Mouse (Mus musculus) midbrain, embryonic 13.5 days (tissue): ENCODE data around the gene Fbxo24. TPM values are rescaled to one million over a fixed set of nuclear protein-coding genes. Genes with fewer than 3 reads are reported as not detected.

Source experiments
- ATAC-seq: fragments of 200-750 bp; cut with Nextera tagmentation; 2 replicates; pipeline ENCODE4 v1.8.0; 2017; ENCODE audit warnings: mild to moderate bottlenecking, moderate TSS enrichment, moderate library complexity
- H3K27ac ChIP-seq: fragments of 300-500 bp; sonication (generic); 2 replicates; pipeline ENCODE4 v1.5.1; 2015; ENCODE audit warnings: inconsistent platforms, mild to moderate bottlenecking, moderate library complexity
- H3K27me3 ChIP-seq: fragments of 300-500 bp; sonication (generic); 2 replicates; pipeline ENCODE4 v1.6.1; 2015; ENCODE audit warnings: mild to moderate bottlenecking, inconsistent platforms
- H3K36me3 ChIP-seq: fragments of 300-500 bp; sonication (generic); 2 replicates; pipeline ENCODE4 v1.6.1; 2015; ENCODE audit warnings: mild to moderate bottlenecking, inconsistent platforms
- H3K4me1 ChIP-seq: fragments of 300-500 bp; sonication (generic); replicated peaks from 2 replicates; pipeline ENCODE4 v1.6.1; 2015; ENCODE audit warnings: inconsistent platforms
- H3K4me2 ChIP-seq: fragments of 300-500 bp; sonication (generic); replicated peaks from 2 replicates; pipeline ENCODE4 v1.6.1; 2015; ENCODE audit warnings: moderate library complexity, mild to moderate bottlenecking, inconsistent platforms
- H3K4me3 ChIP-seq: fragments of 300-500 bp; sonication (generic); replicated peaks from 2 replicates; pipeline ENCODE4 v1.5.1; 2015; ENCODE audit warnings: mild to moderate bottlenecking, inconsistent platforms
- H3K9ac ChIP-seq: fragments of 300-500 bp; sonication (generic); replicated peaks from 2 replicates; pipeline ENCODE4 v1.6.1; 2015; ENCODE audit warnings: mild to moderate bottlenecking, inconsistent platforms
- H3K9me3 ChIP-seq: fragments of 300-500 bp; sonication (generic); 2 replicates; pipeline ENCODE4 v1.6.1; 2016; ENCODE audit warnings: mild to moderate bottlenecking, inconsistent platforms
- WGBS: fragments of 180-500 bp; shearing (Covaris S2); methylation state at CpG from one replicate; pipeline ENCODE4 v1.1.7; 2015; 5-methylcytosine and 5-hydroxymethylcytosine counted together
- polyA plus RNA-seq: library from polyadenylated mRNA; unstranded; fragments of >200 nt; fragmentation: Nextera tagmentation; extraction: Ambion mirVana; gene quantifications from 2 replicates; pipeline ENCODE4 v1.2.1, GENCODE M21; 2015

Fbxo24 gene
- polyA plus RNA-seq, 1 experiment from 2014 or later = 0.23 TPM

DNA sequence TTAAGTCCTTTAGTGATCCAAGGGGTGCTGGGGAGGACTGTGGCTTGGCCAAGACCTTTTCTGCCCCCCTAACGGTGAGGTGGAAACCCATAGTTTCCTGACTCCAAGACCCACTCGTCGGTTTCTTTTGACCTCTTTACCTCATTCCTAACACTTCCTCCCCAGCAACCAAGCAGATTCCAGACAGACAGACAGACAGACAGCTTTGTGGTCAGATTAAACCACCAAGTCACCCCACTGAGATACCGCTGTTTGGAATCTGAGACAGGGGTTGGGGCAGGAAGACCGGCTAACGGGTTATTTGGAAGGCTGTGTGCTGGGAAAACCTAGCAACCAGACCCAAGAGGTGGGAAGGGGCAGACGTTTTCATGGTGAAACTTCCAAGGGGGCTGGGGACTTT, 58.6 kb downstream of the Fbxo24 start:
- no peaks in the 10 kb centered on the region for H3K9me3 ChIP-seq
- peaks cover 7% of the 10 kb centered on the region for H3K4me1 ChIP-seq
- no peak overlapping the region for H3K4me2 ChIP-seq
- WGBS = 60% methylated on average over 7 of the region's 7 CpGs
- peaks cover 20% of the 10 kb centered on the region; the same call in 1 of the 2 replicates for H3K36me3 ChIP-seq
- no peak overlapping the region for H3K4me3 ChIP-seq
- no peak for ATAC-seq
- no peak overlapping the region for H3K27ac ChIP-seq
- peaks cover 4% of the 10 kb centered on the region; the same call in 1 of the 2 replicates for H3K27me3 ChIP-seq
- no peak overlapping the region for H3K9ac ChIP-seq

DNA sequence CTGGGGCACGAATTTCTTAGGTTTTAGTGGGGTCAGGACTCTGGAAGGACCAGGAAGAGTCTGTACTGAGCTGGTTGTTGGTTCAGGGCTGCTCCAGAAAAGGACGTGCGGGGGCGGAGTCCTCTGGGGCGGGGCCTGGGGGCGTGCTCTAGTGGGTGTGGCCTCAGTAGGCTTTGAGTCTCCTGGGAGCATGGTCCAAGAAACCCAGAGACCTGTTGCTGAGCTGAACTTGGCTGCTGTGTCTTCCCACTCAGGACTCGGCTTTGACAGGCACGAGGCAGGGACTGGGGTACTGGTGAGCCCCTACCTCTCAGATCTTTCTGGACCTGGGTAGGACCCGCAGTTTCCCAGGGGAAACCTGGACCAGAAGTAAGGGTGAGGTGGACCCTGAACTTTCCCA, 59.1 kb downstream of the Fbxo24 start, which contains the start of gene Tfr2:
Gene Tfr2 (plus strand): TSS at position 176 of the 400 bp plus-strand sequence.
- WGBS = 33% methylated on average over 9 of the region's 9 CpGs
- no peak for ATAC-seq

DNA sequence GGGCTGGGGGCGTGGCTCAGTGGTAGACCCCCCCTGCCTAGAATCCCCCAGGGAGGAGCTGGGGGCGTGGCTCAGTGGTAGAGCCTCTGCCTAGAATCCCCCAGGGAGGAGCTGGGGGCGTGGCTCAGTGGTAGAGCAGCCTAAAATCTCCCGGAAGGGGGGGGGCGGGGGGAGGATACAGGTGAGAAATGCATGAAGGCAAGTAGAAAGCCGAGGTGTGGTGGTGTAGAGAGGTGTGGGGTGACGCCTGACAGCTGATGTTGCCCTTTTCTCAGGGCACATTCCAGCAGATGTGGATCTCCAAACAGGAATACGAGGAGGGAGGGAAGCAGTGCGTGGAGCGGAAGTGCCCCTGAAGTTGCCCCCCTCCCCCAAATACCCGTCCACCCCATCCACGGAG, 59.8 kb downstream of the Fbxo24 start:
- Histone ChIP-seq H3K4me3 (no peak overlapping the region), H3K4me1 (no peaks in the 10 kb centered on the region), H3K36me3 (peaks cover 31% of the 10 kb centered on the region), H3K9me3 (no peaks in the 10 kb centered on the region), H3K9ac (no peak overlapping the region), H3K27me3 (peaks cover 3% of the 10 kb centered on the region; the same call in 1 of the 2 replicates), H3K27ac (no peak overlapping the region), H3K4me2 (no peak overlapping the region)
- no peak for ATAC-seq
- 83% methylated on average over 12 of the region's 12 CpGs for WGBS

More for the DNA sequence above, 59.1 kb downstream of the Fbxo24 start, which contains the start of gene Tfr2:
- H3K4me1 ChIP-seq = peaks cover 6% of the 10 kb centered on the region
- H3K4me3 ChIP-seq = no peak within 1 kb of the TSS
- H3K4me2 ChIP-seq = no peak within 1 kb of the TSS
- H3K9me3 ChIP-seq = no peaks in the 10 kb centered on the region
- H3K27ac ChIP-seq = no peak within 1 kb of the TSS
- H3K36me3 ChIP-seq = peaks cover 25% of the 10 kb centered on the region
- no peak within 1 kb of the TSS for H3K9ac ChIP-seq
- H3K27me3 ChIP-seq = peaks cover 4% of the 10 kb centered on the region; the same call in 1 of the 2 replicates

DNA sequence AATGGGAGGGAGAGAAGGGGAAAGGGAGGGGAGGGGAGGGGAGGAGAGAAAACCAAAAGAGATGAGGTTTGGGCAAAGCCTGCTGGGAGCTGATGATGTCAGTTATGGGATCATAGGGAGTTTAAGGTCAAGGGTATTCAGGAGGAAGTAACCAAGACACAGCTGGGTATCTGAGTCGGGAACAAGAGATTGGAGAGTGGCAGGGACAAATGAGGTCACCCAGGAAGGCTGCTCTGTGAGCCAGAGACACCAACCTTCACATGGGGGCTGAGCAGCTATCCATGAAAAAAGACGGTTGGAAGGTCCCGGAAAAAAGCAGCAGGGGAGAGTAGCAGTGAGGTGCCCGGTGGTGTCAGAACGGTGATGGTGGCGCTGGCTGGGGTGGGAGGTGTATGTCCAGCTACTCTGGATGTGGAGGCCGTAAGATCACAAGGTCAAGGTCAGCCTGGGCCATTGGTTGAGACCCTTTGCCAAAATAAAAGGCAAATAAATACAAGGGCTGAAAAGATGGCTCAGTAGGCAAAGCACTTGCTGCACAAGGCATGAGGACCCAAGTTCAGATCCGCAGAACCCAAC, 60.5 kb downstream of the Fbxo24 start:
- no peaks in the 10 kb centered on the region for H3K27me3 ChIP-seq
- no peak overlapping the region for H3K9ac ChIP-seq
- H3K36me3 ChIP-seq = peaks cover 31% of the 10 kb centered on the region
- H3K4me3 ChIP-seq = no peak overlapping the region
- no peak for ATAC-seq
- H3K9me3 ChIP-seq = no peaks in the 10 kb centered on the region
- H3K4me1 ChIP-seq = no peaks in the 10 kb centered on the region
- WGBS = 85% methylated on average over 8 of the region's 8 CpGs
- no peak overlapping the region for H3K4me2 ChIP-seq
- no peak overlapping the region for H3K27ac ChIP-seq

DNA sequence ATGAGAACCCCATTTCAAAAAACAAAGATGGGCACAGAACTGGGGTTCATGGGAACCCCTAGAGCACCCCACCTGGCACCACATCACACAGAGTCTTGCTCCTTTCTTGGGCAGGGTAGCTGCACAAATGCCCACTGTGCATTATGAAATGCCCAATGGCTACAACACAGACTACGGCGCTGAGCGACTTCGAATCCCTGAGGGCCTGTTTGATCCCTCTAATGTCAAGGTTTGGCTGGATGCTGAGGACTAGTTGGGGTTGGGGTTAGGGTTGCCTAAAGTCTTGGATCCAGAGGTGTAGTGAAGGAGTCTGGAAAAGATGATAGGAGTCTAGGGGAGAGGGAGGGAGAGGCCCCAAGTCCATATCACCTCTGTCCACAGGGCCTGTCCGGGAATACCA, 62.4 kb downstream of the Fbxo24 start:
- Histone ChIP-seq H3K4me2 (no peak overlapping the region), H3K36me3 (peaks cover 36% of the 10 kb centered on the region), H3K9ac (no peak overlapping the region), H3K27ac (no peak overlapping the region), H3K27me3 (no peaks in the 10 kb centered on the region), H3K4me1 (no peaks in the 10 kb centered on the region), H3K9me3 (no peaks in the 10 kb centered on the region), H3K4me3 (no peak overlapping the region)
- WGBS = 95% methylated on average over 5 of the region's 5 CpGs
- no peak for ATAC-seq

DNA sequence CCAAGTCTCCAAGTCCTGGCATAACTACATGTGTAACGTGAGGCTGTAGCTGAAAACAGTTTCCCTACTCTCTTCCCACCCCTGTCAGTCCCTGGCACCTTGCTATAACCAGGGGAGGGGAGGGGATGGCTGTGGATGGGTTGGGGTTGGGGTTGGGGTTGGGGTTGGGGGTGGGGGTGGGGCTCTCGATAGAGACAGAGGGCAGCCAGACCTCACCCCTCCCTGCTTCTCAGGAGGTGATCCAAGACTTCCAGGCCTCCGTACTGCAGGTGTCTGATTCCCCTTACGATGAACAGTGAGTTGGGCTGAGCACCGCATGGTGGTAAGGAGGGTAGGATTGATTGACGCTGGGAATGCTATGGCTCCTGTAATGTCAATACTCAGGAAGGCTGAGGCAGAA, 63.1 kb downstream of the Fbxo24 start:
- Histone ChIP-seq H3K36me3 (peaks cover 36% of the 10 kb centered on the region), H3K27ac (no peak overlapping the region), H3K4me3 (no peak overlapping the region), H3K9ac (no peak overlapping the region), H3K27me3 (no peaks in the 10 kb centered on the region), H3K9me3 (no peaks in the 10 kb centered on the region), H3K4me1 (no peaks in the 10 kb centered on the region), H3K4me2 (no peak overlapping the region)
- WGBS = 82% methylated on average over 6 of the region's 6 CpGs
- no peak for ATAC-seq

DNA sequence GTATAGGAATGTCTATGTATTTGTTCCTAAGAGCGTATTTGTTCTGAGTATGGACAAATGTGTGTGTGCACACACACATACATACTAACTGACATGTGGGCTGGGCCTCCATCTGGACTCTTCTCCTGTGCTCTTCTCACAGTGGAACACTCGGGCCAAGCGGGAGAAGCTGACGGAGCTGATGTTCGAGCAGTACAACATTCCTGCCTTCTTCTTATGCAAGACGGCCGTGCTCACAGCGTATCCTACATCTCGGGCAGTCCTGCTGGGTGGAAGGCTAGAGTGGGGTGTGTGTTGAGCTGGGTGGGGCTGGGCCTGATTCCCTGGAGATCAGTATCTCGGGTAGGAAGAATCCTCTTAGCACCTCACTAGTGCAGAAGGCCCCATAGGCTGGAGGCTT, 65.8 kb downstream of the Fbxo24 start:
- 76% methylated on average over 10 of the region's 10 CpGs for WGBS
- no peaks in the 10 kb centered on the region for H3K4me1 ChIP-seq

More for the DNA sequence above, 65.8 kb downstream of the Fbxo24 start:
- 0 out of 2 replicates have a peak, but pooled peaks cover 4% of the 10 kb centered on the region for H3K27me3 ChIP-seq
- H3K4me2 ChIP-seq = no peak overlapping the region
- no peak overlapping the region for H3K4me3 ChIP-seq
- H3K36me3 ChIP-seq = peaks cover 44% of the 10 kb centered on the region
- no peak overlapping the region for H3K9ac ChIP-seq
- H3K9me3 ChIP-seq = no peaks in the 10 kb centered on the region
- H3K27ac ChIP-seq = no peak overlapping the region
- no peak for ATAC-seq

Other genes with a start within 250 kb of the Fbxo24 start
- 0.08 and 0.12 TPM in 2 replicates for gene Zan, start 151.9 kb downstream of the Fbxo24 start, polyA plus RNA-seq
- gene Pop7, start 126.5 kb downstream of the Fbxo24 start, polyA plus RNA-seq = 74.0 and 82.0 TPM in 2 replicates
- gene Gigyf1, start 110.5 kb downstream of the Fbxo24 start, polyA plus RNA-seq = 19.6 and 20.5 TPM in 2 replicates
- gene Epo, start 95.8 kb downstream of the Fbxo24 start, polyA plus RNA-seq = not detected in 2 replicates
- gene Gnb2, start 95.5 kb downstream of the Fbxo24 start, polyA plus RNA-seq = 520 and 545 TPM in 2 replicates
- gene Actl6b, start 75.5 kb downstream of the Fbxo24 start, polyA plus RNA-seq = 231 and 235 TPM in 2 replicates
- gene Tfr2, start 59.2 kb downstream of the Fbxo24 start, polyA plus RNA-seq = 2.4 and 3.6 TPM in 2 replicates
- gene Mospd3, start 27.9 kb downstream of the Fbxo24 start, polyA plus RNA-seq = 37.6 and 43.1 TPM in 2 replicates
- 9.0 and 10.5 TPM in 2 replicates for gene Pcolce, start 15.2 kb downstream of the Fbxo24 start, polyA plus RNA-seq
- gene Lrch4, start 119 bp upstream of the Fbxo24 start, polyA plus RNA-seq = 18.7 and 21.4 TPM in 2 replicates
- 9.2 and 9.9 TPM in 2 replicates for gene Gm20605, start 173 bp upstream of the Fbxo24 start, polyA plus RNA-seq
- 2.7 and 10.9 TPM in 2 replicates for gene Sap25, start 12.3 kb upstream of the Fbxo24 start, polyA plus RNA-seq
- gene Irs3, start 16.7 kb upstream of the Fbxo24 start, polyA plus RNA-seq = not detected in 2 replicates
- 19.5 and 19.6 TPM in 2 replicates for gene Agfg2, start 55.7 kb upstream of the Fbxo24 start, polyA plus RNA-seq
- gene Nyap1, start 112.6 kb upstream of the Fbxo24 start, polyA plus RNA-seq = 39.9 and 42.3 TPM in 2 replicates
- gene Tsc22d4, start 116.7 kb upstream of the Fbxo24 start, polyA plus RNA-seq = 44.2 and 54.0 TPM in 2 replicates
- 43.4 and 48.9 TPM in 2 replicates for gene Ppp1r35, start 149.8 kb upstream of the Fbxo24 start, polyA plus RNA-seq
- gene Mepce, start 158.7 kb upstream of the Fbxo24 start, polyA plus RNA-seq = 10.6 and 11.0 TPM in 2 replicates
- 10.9 and 12.0 TPM in 2 replicates for gene Zcwpw1, start 158.8 kb upstream of the Fbxo24 start, polyA plus RNA-seq
- 0.42 TPM in 1 of 2 replicates, not detected in the other for gene Pilra, start 207.3 kb upstream of the Fbxo24 start, polyA plus RNA-seq
- not detected in 2 replicates for gene Pilrb1, start 229.1 kb upstream of the Fbxo24 start, polyA plus RNA-seq
- gene Pilrb2, start 242.8 kb upstream of the Fbxo24 start, polyA plus RNA-seq = not detected in 2 replicates